Mouse (Mus musculus): ENCODE measurements at regions not wholly inside any gene's neighbourhood (a gene's known extent, or its start where the extent isn't known, plus 50 kb on each side); places are given as distances from the start of the nearest gene placed in this dataset.

- no peaks in the 10 kb centered on the region for H3K36me3 ChIP-seq (ENCODE audit: control insufficient read depth, insufficient read depth)
- no peak overlapping the region for H3K4me2 ChIP-seq (ENCODE audit: low read length)
- no peaks in the 10 kb centered on the region for H3K9me3 ChIP-seq (ENCODE audit: control insufficient read depth, low read length)
- H3K27ac ChIP-seq (ENCODE audit: low read length) = no peak overlapping the region
- no peak overlapping the region for H3K9ac ChIP-seq (replicated peaks; ENCODE audit: low read depth, low read length)
- no peak overlapping the region for H3K4me3 ChIP-seq (replicated peaks; ENCODE audit: low read length)
- H3K4me1 ChIP-seq (replicated peaks; ENCODE audit: control insufficient read depth, insufficient read depth, low read length) = no peaks in the 10 kb centered on the region
- WGBS = 92% methylated on average over 6 of the region's 6 CpGs
- ATAC-seq = no peak
- H3K27me3 ChIP-seq (replicated peaks; ENCODE audit: control insufficient read depth, insufficient read depth, low read length) = no peaks in the 10 kb centered on the region
These were observed 97.3 kb downstream of the Irs2 start for GRCm38 (mm10) chr8:10910954-10911353.

- no peak for ATAC-seq
- Histone ChIP-seq H3K4me3 (replicated peaks; ENCODE audit: low read length) (no peak overlapping the region), H3K27ac (ENCODE audit: low read length) (no peak overlapping the region), H3K9ac (replicated peaks; ENCODE audit: low read depth, low read length) (no peak overlapping the region), H3K9me3 (ENCODE audit: control insufficient read depth, low read length) (no peaks in the 10 kb centered on the region), H3K4me2 (ENCODE audit: low read length) (no peak overlapping the region), H3K27me3 (replicated peaks; ENCODE audit: control insufficient read depth, insufficient read depth, low read length) (no peaks in the 10 kb centered on the region), H3K4me1 (replicated peaks; ENCODE audit: control insufficient read depth, insufficient read depth, low read length) (no peaks in the 10 kb centered on the region), H3K36me3 (ENCODE audit: control insufficient read depth, insufficient read depth) (no peaks in the 10 kb centered on the region)
- 63% methylated on average over 6 of the region's 6 CpGs for WGBS
These were observed 97.9 kb downstream of the Irs2 start for GRCm38 (mm10) chr8:10910244-10910872.

GRCm38 (mm10) chr8:10909155-10909554 is 99.1 kb downstream of the Irs2 start:
- H3K36me3 ChIP-seq (ENCODE audit: control insufficient read depth, insufficient read depth) = no peaks in the 10 kb centered on the region
- 91% methylated on average over 6 of the region's 6 CpGs for WGBS
- ATAC-seq = no peak
- H3K4me3 ChIP-seq (replicated peaks; ENCODE audit: low read length) = no peak overlapping the region
- no peaks in the 10 kb centered on the region for H3K27me3 ChIP-seq (replicated peaks; ENCODE audit: control insufficient read depth, insufficient read depth, low read length)
- no peaks in the 10 kb centered on the region for H3K9me3 ChIP-seq (ENCODE audit: control insufficient read depth, low read length)
- no peak overlapping the region for H3K27ac ChIP-seq (ENCODE audit: low read length)
- H3K4me2 ChIP-seq (ENCODE audit: low read length) = no peak overlapping the region
- no peaks in the 10 kb centered on the region for H3K4me1 ChIP-seq (replicated peaks; ENCODE audit: control insufficient read depth, insufficient read depth, low read length)
- H3K9ac ChIP-seq (replicated peaks; ENCODE audit: low read depth, low read length) = no peak overlapping the region

GRCm38 (mm10) chr8:10906353-10906752 is 101.9 kb downstream of the Irs2 start:
- no peaks in the 10 kb centered on the region for H3K9me3 ChIP-seq (ENCODE audit: control insufficient read depth, low read length)

GRCm38 (mm10) chr8:10905761-10906160 is 102.5 kb downstream of the Irs2 start:
- Histone ChIP-seq H3K4me1 (replicated peaks; ENCODE audit: control insufficient read depth, insufficient read depth, low read length) (no peaks in the 10 kb centered on the region), H3K4me3 (replicated peaks; ENCODE audit: low read length) (no peak overlapping the region), H3K9me3 (ENCODE audit: control insufficient read depth, low read length) (no peaks in the 10 kb centered on the region), H3K27ac (ENCODE audit: low read length) (no peak overlapping the region), H3K4me2 (ENCODE audit: low read length) (no peak overlapping the region), H3K9ac (replicated peaks; ENCODE audit: low read depth, low read length) (no peak overlapping the region), H3K27me3 (replicated peaks; ENCODE audit: control insufficient read depth, insufficient read depth, low read length) (0 out of 2 replicates have a peak, but pooled peaks cover 2% of the 10 kb centered on the region), H3K36me3 (ENCODE audit: control insufficient read depth, insufficient read depth) (no peaks in the 10 kb centered on the region)
- ATAC-seq = no peak
- WGBS = 76% methylated on average over 5 of the region's 5 CpGs

More at GRCm38 (mm10) chr8:10906353-10906752, 101.9 kb downstream of the Irs2 start:
- no peak overlapping the region for H3K4me3 ChIP-seq (replicated peaks; ENCODE audit: low read length)
- no peaks in the 10 kb centered on the region for H3K27me3 ChIP-seq (replicated peaks; ENCODE audit: control insufficient read depth, insufficient read depth, low read length)
- no peak overlapping the region for H3K9ac ChIP-seq (replicated peaks; ENCODE audit: low read depth, low read length)
- WGBS = 70% methylated on average over 6 of the region's 6 CpGs
- H3K27ac ChIP-seq (ENCODE audit: low read length) = no peak overlapping the region
- no peak for ATAC-seq
- H3K4me1 ChIP-seq (replicated peaks; ENCODE audit: control insufficient read depth, insufficient read depth, low read length) = no peaks in the 10 kb centered on the region
- H3K36me3 ChIP-seq (ENCODE audit: control insufficient read depth, insufficient read depth) = no peaks in the 10 kb centered on the region
- H3K4me2 ChIP-seq (ENCODE audit: low read length) = no peak overlapping the region

- Histone ChIP-seq H3K4me2 (ENCODE audit: low read length) (no peak overlapping the region), H3K9me3 (ENCODE audit: control insufficient read depth, low read length) (no peaks in the 10 kb centered on the region), H3K4me3 (replicated peaks; ENCODE audit: low read length) (no peak overlapping the region), H3K4me1 (replicated peaks; ENCODE audit: control insufficient read depth, insufficient read depth, low read length) (peaks cover 13% of the 10 kb centered on the region), H3K36me3 (ENCODE audit: control insufficient read depth, insufficient read depth) (no peaks in the 10 kb centered on the region), H3K9ac (replicated peaks; ENCODE audit: low read depth, low read length) (no peak overlapping the region), H3K27ac (ENCODE audit: low read length) (no peak overlapping the region), H3K27me3 (replicated peaks; ENCODE audit: control insufficient read depth, insufficient read depth, low read length) (0 out of 2 replicates have a peak, but pooled peaks cover 2% of the 10 kb centered on the region)
- no peak for ATAC-seq
- 65% methylated on average over 2 of the region's 2 CpGs for WGBS
These were observed 104.3 kb downstream of the Irs2 start for GRCm38 (mm10) chr8:10903957-10904356.

- WGBS = 94% methylated on average over 4 of the region's 4 CpGs
These were observed 106.3 kb downstream of the Irs2 start for GRCm38 (mm10) chr8:10901954-10902353.

GRCm38 (mm10) chr8:10901014-10901413 is 107.2 kb downstream of the Irs2 start:
- no peak overlapping the region for H3K4me3 ChIP-seq (replicated peaks; ENCODE audit: low read length)
- ATAC-seq = no peak
- WGBS = 83% methylated on average over 3 of the region's 3 CpGs

More at GRCm38 (mm10) chr8:10901954-10902353, 106.3 kb downstream of the Irs2 start:
- Histone ChIP-seq H3K27ac (ENCODE audit: low read length) (no peak overlapping the region), H3K36me3 (ENCODE audit: control insufficient read depth, insufficient read depth) (no peaks in the 10 kb centered on the region), H3K4me1 (replicated peaks; ENCODE audit: control insufficient read depth, insufficient read depth, low read length) (peaks cover 20% of the 10 kb centered on the region), H3K9ac (replicated peaks; ENCODE audit: low read depth, low read length) (no peak overlapping the region), H3K27me3 (replicated peaks; ENCODE audit: control insufficient read depth, insufficient read depth, low read length) (0 out of 2 replicates have a peak, but pooled peaks cover 2% of the 10 kb centered on the region), H3K4me3 (replicated peaks; ENCODE audit: low read length) (no peak overlapping the region), H3K4me2 (ENCODE audit: low read length) (no peak overlapping the region), H3K9me3 (ENCODE audit: control insufficient read depth, low read length) (no peaks in the 10 kb centered on the region)
- no peak for ATAC-seq

GRCm38 (mm10) chr8:10899581-10900155 is 108.6 kb downstream of the Irs2 start:
- Histone ChIP-seq H3K4me2 (ENCODE audit: low read length) (peak overlapping the region; percentile 44), H3K4me3 (replicated peaks; ENCODE audit: low read length) (peak overlapping the region; percentile 16; the same call in 1 of the 2 replicates), H3K4me1 (replicated peaks; ENCODE audit: control insufficient read depth, insufficient read depth, low read length) (peaks cover 20% of the 10 kb centered on the region), H3K36me3 (ENCODE audit: control insufficient read depth, insufficient read depth) (no peaks in the 10 kb centered on the region), H3K9ac (replicated peaks; ENCODE audit: low read depth, low read length) (0 out of 2 replicates have a peak overlapping the region, but pooled peaks have one; percentile 1), H3K27ac (ENCODE audit: low read length) (no peak overlapping the region), H3K9me3 (ENCODE audit: control insufficient read depth, low read length) (no peaks in the 10 kb centered on the region), H3K27me3 (replicated peaks; ENCODE audit: control insufficient read depth, insufficient read depth, low read length) (0 out of 2 replicates have a peak, but pooled peaks cover 2% of the 10 kb centered on the region)
- 9% methylated on average over 17 of the region's 17 CpGs for WGBS
- ATAC-seq = no peak

More at GRCm38 (mm10) chr8:10901014-10901413, 107.2 kb downstream of the Irs2 start:
- Histone ChIP-seq H3K4me1 (replicated peaks; ENCODE audit: control insufficient read depth, insufficient read depth, low read length) (peaks cover 20% of the 10 kb centered on the region), H3K27me3 (replicated peaks; ENCODE audit: control insufficient read depth, insufficient read depth, low read length) (0 out of 2 replicates have a peak, but pooled peaks cover 2% of the 10 kb centered on the region), H3K9me3 (ENCODE audit: control insufficient read depth, low read length) (no peaks in the 10 kb centered on the region), H3K9ac (replicated peaks; ENCODE audit: low read depth, low read length) (no peak overlapping the region), H3K4me2 (ENCODE audit: low read length) (no peak overlapping the region), H3K27ac (ENCODE audit: low read length) (no peak overlapping the region), H3K36me3 (ENCODE audit: control insufficient read depth, insufficient read depth) (no peaks in the 10 kb centered on the region)
